Mouse (Mus musculus) lung, embryonic 16.5 days (tissue): ENCODE data around the gene Gm21970. TPM values are rescaled to one million over a fixed set of nuclear protein-coding genes. Genes with fewer than 3 reads are reported as not detected.

ENCODE experiments used
- ATAC-seq: fragments of 200-750 bp; cut with Nextera tagmentation; 2 replicates; pipeline ENCODE4 v1.8.0; 2017; ENCODE audit warnings: low read depth, mild to moderate bottlenecking, moderate library complexity
- H3K27ac ChIP-seq: fragments of 300-500 bp; sonication (generic); 2 replicates; pipeline ENCODE4 v1.5.1; 2014; ENCODE audit warnings: mild to moderate bottlenecking, control low read depth, low read length
- H3K27me3 ChIP-seq: fragments of 300-500 bp; sonication (generic); 2 replicates; pipeline ENCODE4 v1.6.1; 2014; ENCODE audit warnings: low read depth, low read length, mixed read lengths; ENCODE audit not compliant: control insufficient read depth, insufficient read depth
- H3K36me3 ChIP-seq: fragments of 300-500 bp; sonication (generic); 2 replicates; pipeline ENCODE4 v1.6.1; 2014; ENCODE audit warnings: low read length; ENCODE audit not compliant: control insufficient read depth, insufficient read depth
- H3K4me1 ChIP-seq: fragments of 300-500 bp; sonication (generic); replicated peaks from 2 replicates; pipeline ENCODE4 v1.6.1; 2014; ENCODE audit warnings: low read length, mixed read lengths; ENCODE audit not compliant: control insufficient read depth, insufficient read depth
- H3K4me2 ChIP-seq: fragments of 300-500 bp; sonication (generic); 2 replicates; pipeline ENCODE4 v1.6.1; 2014; ENCODE audit warnings: low read depth, low read length, control low read depth
- H3K4me3 ChIP-seq: fragments of 300-500 bp; sonication (generic); 2 replicates; pipeline ENCODE4 v1.5.1; 2014; ENCODE audit warnings: mild to moderate bottlenecking, low read length, control low read depth
- H3K9ac ChIP-seq: fragments of 300-500 bp; sonication (generic); 2 replicates; pipeline ENCODE4 v1.6.1; 2014; ENCODE audit warnings: low read length, control low read depth
- H3K9me3 ChIP-seq: fragments of 300-500 bp; sonication (generic); 2 replicates; pipeline ENCODE4 v1.6.1; 2016; ENCODE audit warnings: low read length; ENCODE audit not compliant: control insufficient read depth
- WGBS: fragments of 180-500 bp; shearing (Covaris S2); extraction: QIAGEN DNeasy Blood & Tissue Kit; methylation state at CpG from one replicate; pipeline ENCODE4 v1.1.7; 2014; 5-methylcytosine and 5-hydroxymethylcytosine counted together
- polyA plus RNA-seq: library from polyadenylated mRNA; unstranded; fragments of >200 nt; fragmentation: Nextera tagmentation; extraction: Ambion mirVana; gene quantifications from 2 replicates; pipeline ENCODE4 v1.2.1, GENCODE M21; 2015

Gene Gm21970
- polyA plus RNA-seq, 1 experiment from 2014 or later: not detected

- H3K9ac ChIP-seq: no peak overlapping the region
- H3K4me1 ChIP-seq: peaks cover 3% of the 10 kb centered on the region; the same call in 1 of the 2 replicates
- no peaks in the 10 kb centered on the region for H3K36me3 ChIP-seq
- WGBS: 57% methylated on average over 4 of the region's 4 CpGs
- H3K4me2 ChIP-seq: no peak overlapping the region
- ATAC-seq: no peak
- no peaks in the 10 kb centered on the region for H3K9me3 ChIP-seq
- no peak overlapping the region for H3K27ac ChIP-seq
- H3K4me3 ChIP-seq: no peak overlapping the region
- H3K27me3 ChIP-seq: no peaks in the 10 kb centered on the region
Observed at GRCm38 (mm10) chr16:91354599-91354998, 36.9 kb upstream of the Gm21970 start.

DNA sequence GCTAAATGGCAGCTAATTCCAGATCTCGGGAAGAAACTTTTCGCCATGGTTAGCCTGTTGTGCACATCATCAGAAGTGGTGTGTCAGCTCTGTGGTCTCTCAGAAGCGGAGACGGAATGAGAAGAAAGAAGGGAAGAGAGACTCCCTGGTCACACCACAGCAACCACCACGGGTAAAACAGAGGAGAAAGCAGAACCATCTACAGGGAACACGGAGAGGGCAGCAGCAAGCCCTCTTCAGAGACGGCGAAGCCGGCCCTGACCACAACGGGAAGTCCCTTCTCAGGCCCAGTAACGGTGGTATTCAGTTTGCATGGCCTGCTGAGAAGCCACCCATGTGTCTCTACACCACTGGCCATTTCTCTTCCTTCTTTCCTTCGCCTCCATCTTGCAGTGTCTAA is 36.4 kb upstream of the Gm21970 start:
- Histone ChIP-seq H3K27me3 (no peaks in the 10 kb centered on the region), H3K9me3 (no peaks in the 10 kb centered on the region), H3K9ac (no peak overlapping the region), H3K4me3 (no peak overlapping the region), H3K4me2 (no peak overlapping the region), H3K27ac (no peak overlapping the region), H3K4me1 (peaks cover 3% of the 10 kb centered on the region; the same call in 1 of the 2 replicates), H3K36me3 (no peaks in the 10 kb centered on the region)
- ATAC-seq: no peak
- WGBS: 66% methylated on average over 12 of the region's 12 CpGs

DNA sequence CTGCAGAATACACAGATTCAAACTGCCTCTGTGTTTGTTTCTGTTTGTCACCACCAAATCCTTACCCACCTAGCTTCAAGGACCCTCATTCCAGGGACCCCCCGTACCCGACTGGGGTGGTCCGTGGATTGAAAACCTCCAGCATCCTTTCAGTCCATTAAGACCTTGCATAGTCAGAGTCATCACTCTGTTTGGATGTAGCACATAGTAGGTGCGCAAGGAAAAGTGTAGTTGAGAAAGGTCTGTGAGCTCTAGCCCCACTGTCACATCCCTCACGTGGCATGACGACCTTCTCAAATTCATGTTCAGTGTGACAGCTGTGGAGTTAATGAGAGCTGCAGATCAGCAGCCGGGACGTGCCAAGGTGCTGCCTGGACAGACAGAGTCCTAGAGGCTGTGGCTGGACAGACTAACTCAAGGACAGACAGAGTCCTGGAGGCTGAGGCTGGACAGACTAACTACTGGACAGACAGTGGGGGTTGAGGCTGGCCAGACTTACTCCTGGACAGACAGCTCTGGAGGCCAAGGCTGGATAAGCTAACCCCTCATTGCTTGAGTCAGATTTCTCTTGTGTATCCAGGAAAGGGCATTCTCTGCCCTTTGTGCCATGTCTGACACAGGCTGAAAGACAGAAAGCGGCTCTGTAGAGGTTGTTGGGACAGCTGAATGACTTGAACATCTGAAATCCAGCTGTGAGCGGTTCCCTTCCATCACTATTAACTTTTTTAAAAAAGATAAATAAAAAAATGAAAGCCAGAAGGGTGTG is 34.6 kb upstream of the Gm21970 start:
- no peaks in the 10 kb centered on the region for H3K9me3 ChIP-seq
- H3K4me3 ChIP-seq: no peak overlapping the region
- H3K27ac ChIP-seq: no peak overlapping the region
- no peaks in the 10 kb centered on the region for H3K36me3 ChIP-seq
- no peak overlapping the region for H3K9ac ChIP-seq
- WGBS: 68% methylated on average over 10 of the region's 10 CpGs
- no peak overlapping the region for H3K4me2 ChIP-seq
- H3K27me3 ChIP-seq: no peaks in the 10 kb centered on the region
- no peak for ATAC-seq
- H3K4me1 ChIP-seq: peaks cover 4% of the 10 kb centered on the region

DNA sequence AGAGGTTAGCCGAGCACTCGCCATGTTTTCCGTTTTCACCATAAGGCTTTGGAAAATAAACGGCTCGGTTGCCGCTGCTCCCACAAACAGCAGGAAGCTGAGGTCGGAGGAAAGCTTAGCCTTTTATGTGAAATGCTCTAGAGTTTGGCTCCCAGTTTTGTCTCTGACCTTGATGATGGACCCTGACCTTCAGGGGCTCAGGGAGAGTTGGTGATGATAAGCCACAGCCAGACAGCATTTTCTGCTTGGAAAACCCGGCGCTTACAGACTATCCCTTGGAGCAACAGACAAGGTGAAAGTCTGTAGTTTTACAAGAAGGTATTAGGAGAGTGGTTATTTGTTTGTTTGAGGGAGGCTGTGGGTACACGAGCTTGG is 34.0 kb upstream of the Gm21970 start:
- 46% methylated on average over 10 of the region's 10 CpGs for WGBS
- H3K27ac ChIP-seq: no peak overlapping the region

GRCm38 (mm10) chr16:91358555-91358954 is 33.0 kb upstream of the Gm21970 start:
- Histone ChIP-seq H3K27ac (no peak overlapping the region), H3K36me3 (no peaks in the 10 kb centered on the region), H3K27me3 (no peaks in the 10 kb centered on the region), H3K4me2 (no peak overlapping the region), H3K9me3 (no peaks in the 10 kb centered on the region), H3K4me1 (peaks cover 20% of the 10 kb centered on the region), H3K9ac (peak overlapping the region; percentile 35; the same call in 1 of the 2 replicates), H3K4me3 (no peak overlapping the region)
- 35% methylated on average over 8 of the region's 8 CpGs for WGBS
- ATAC-seq: no peak

More for the DNA sequence above, 34.0 kb upstream of the Gm21970 start:
- Histone ChIP-seq H3K27me3 (no peaks in the 10 kb centered on the region), H3K4me2 (no peak overlapping the region), H3K9me3 (no peaks in the 10 kb centered on the region), H3K4me3 (no peak overlapping the region), H3K36me3 (no peaks in the 10 kb centered on the region), H3K9ac (no peak overlapping the region), H3K4me1 (peaks cover 10% of the 10 kb centered on the region)
- no peak for ATAC-seq

- H3K36me3 ChIP-seq: no peaks in the 10 kb centered on the region
- no peak overlapping the region for H3K27ac ChIP-seq
- no peak overlapping the region for H3K4me2 ChIP-seq
- no peaks in the 10 kb centered on the region for H3K9me3 ChIP-seq
- H3K4me3 ChIP-seq: no peak overlapping the region
- no peaks in the 10 kb centered on the region for H3K27me3 ChIP-seq
- peaks cover 30% of the 10 kb centered on the region for H3K4me1 ChIP-seq
- no peak overlapping the region for H3K9ac ChIP-seq
- ATAC-seq: no peak
- 87% methylated on average over 13 of the region's 13 CpGs for WGBS
Observed at GRCm38 (mm10) chr16:91359531-91359930, 32.0 kb upstream of the Gm21970 start.

GRCm38 (mm10) chr16:91360162-91360561 is 31.4 kb upstream of the Gm21970 start:
- no peak overlapping the region for H3K4me2 ChIP-seq
- no peaks in the 10 kb centered on the region for H3K27me3 ChIP-seq
- no peak overlapping the region for H3K4me3 ChIP-seq
- no peak overlapping the region for H3K9ac ChIP-seq
- no peaks in the 10 kb centered on the region for H3K36me3 ChIP-seq
- H3K27ac ChIP-seq: no peak overlapping the region
- H3K4me1 ChIP-seq: peaks cover 30% of the 10 kb centered on the region
- ATAC-seq: no peak
- 52% methylated on average over 3 of the region's 3 CpGs for WGBS
- no peaks in the 10 kb centered on the region for H3K9me3 ChIP-seq

DNA sequence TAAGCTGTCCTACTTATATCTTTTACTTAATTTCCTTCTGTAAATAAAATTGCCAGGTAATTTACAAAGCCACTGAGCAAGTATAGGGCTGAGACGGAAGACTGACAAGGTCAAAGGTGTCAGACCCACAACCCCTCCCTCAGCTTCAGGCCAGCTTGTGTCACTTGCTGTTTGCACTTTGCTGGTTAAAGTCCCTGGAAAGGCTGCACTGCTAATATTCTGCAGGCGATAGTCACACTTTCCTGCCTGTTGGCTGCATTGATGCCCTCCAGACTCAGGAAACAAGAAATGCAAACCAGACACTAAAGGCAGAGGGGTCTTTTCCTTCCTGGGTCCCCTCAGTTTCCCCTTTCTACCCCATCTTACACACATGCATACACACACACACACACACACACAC is 29.5 kb upstream of the Gm21970 start:
- Histone ChIP-seq H3K4me2 (no peak overlapping the region), H3K9me3 (no peaks in the 10 kb centered on the region), H3K36me3 (no peaks in the 10 kb centered on the region), H3K9ac (no peak overlapping the region), H3K27ac (peak overlapping the region; percentile 89), H3K4me1 (peaks cover 30% of the 10 kb centered on the region), H3K4me3 (no peak overlapping the region), H3K27me3 (no peaks in the 10 kb centered on the region)
- no peak for ATAC-seq
- 52% methylated on average over 2 of the region's 2 CpGs for WGBS

DNA sequence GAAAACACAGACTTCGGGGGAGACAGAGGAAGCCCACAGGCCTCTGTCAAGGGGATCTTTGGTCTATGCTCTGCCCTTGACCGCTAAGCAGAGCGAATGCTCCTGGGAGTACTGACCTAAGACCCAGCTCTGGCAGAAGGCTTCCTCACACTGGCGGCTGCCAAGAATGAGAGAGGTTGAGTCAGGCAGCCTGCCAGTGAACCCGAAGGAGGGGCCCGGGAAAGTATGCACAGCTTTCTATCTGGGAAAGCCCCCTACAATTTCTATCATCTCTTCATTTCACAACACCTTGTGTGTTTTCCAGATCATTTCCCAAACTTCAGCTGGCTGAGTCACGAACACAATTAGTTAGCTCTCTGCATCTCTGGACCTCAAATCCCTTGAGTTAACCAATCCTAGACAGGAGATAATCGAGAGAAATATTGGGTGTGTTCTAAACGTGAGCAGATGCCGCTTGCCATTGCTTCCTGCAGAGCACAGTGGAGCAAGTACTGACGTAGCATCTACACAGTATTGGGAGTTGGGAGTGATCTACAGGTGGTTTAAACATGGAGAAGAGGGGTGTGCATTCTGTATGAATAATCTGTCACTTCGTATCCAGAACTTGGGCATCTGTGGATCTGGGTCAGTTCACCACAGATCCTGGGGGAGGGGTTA is 28.8 kb upstream of the Gm21970 start:
- 35% methylated on average over 12 of the region's 12 CpGs for WGBS
- H3K4me1 ChIP-seq: peaks cover 30% of the 10 kb centered on the region
- no peak overlapping the region for H3K4me3 ChIP-seq
- ATAC-seq: peak; percentile 69
- H3K4me2 ChIP-seq: peak overlapping the region; percentile 7
- no peaks in the 10 kb centered on the region for H3K36me3 ChIP-seq
- H3K9me3 ChIP-seq: peaks cover under 1% of the 10 kb centered on the region; the same call in 1 of the 2 replicates
- H3K27ac ChIP-seq: peak overlapping the region; percentile 89
- no peaks in the 10 kb centered on the region for H3K27me3 ChIP-seq
- peak overlapping the region; percentile 2; the same call in 1 of the 2 replicates for H3K9ac ChIP-seq
